Mouse (Mus musculus): ENCODE measurements around the gene Uox. TPM values are rescaled to one million over a fixed set of nuclear protein-coding genes. Genes with fewer than 3 reads are reported as not detected.
A peak's percentile ranks its signal among the peaks of the same experiment; 100 is the strongest.

The Uox gene
- polyA plus RNA-seq, 1 experiment from 2014 or later, result not detected

GRCm38 (mm10) chr3:146596864-146597263 lies 26.6 kb downstream of the Uox start:
- Histone ChIP-seq H3K9me3 (ENCODE audit: low read depth, low read length) (no peaks in the 10 kb centered on the region), H3K4me1 (ENCODE audit: insufficient read depth) (no peaks in the 10 kb centered on the region), H3K27me3 (ENCODE audit: insufficient read depth, low read length) (no peaks in the 10 kb centered on the region), H3K4me2 (no peak overlapping the region), H3K36me3 (ENCODE audit: insufficient read depth) (no peaks in the 10 kb centered on the region), H3K4me3 (ENCODE audit: low read depth, low read length) (no peak overlapping the region), H3K9ac (no peak overlapping the region), H3K27ac (ENCODE audit: low read depth) (no peak overlapping the region)
- DNase-seq (no peak), ATAC-seq (ENCODE audit: insufficient read depth) (no peak)
- 86% methylated on average over 7 of the region's 7 CpGs for WGBS
- TF ChIP-seq CTCF (IDR thresholded peaks at IDR 0.05; ENCODE audit: low read depth), result no peak

GRCm38 (mm10) chr3:146598411-146598810 lies 28.2 kb downstream of the Uox start:
- 41% methylated on average over 6 of the region's 6 CpGs for WGBS
- no peak overlapping the region; the same call in 1 of the 2 replicates for H3K4me2 ChIP-seq
- no peak overlapping the region for H3K27ac ChIP-seq (ENCODE audit: low read depth)
- no peak for TF ChIP-seq CTCF (IDR thresholded peaks at IDR 0.05; ENCODE audit: low read depth)
- H3K36me3 ChIP-seq (ENCODE audit: insufficient read depth), result no peaks in the 10 kb centered on the region
- no peaks in the 10 kb centered on the region for H3K27me3 ChIP-seq (ENCODE audit: insufficient read depth, low read length)
- no peaks in the 10 kb centered on the region for H3K4me1 ChIP-seq (ENCODE audit: insufficient read depth)
- DNase-seq, result peak; percentile 39
- no peak overlapping the region for H3K4me3 ChIP-seq (ENCODE audit: low read depth, low read length)
- no peak for ATAC-seq (ENCODE audit: insufficient read depth)
- no peaks in the 10 kb centered on the region for H3K9me3 ChIP-seq (ENCODE audit: low read depth, low read length)
- H3K9ac ChIP-seq, result no peak overlapping the region

DNA sequence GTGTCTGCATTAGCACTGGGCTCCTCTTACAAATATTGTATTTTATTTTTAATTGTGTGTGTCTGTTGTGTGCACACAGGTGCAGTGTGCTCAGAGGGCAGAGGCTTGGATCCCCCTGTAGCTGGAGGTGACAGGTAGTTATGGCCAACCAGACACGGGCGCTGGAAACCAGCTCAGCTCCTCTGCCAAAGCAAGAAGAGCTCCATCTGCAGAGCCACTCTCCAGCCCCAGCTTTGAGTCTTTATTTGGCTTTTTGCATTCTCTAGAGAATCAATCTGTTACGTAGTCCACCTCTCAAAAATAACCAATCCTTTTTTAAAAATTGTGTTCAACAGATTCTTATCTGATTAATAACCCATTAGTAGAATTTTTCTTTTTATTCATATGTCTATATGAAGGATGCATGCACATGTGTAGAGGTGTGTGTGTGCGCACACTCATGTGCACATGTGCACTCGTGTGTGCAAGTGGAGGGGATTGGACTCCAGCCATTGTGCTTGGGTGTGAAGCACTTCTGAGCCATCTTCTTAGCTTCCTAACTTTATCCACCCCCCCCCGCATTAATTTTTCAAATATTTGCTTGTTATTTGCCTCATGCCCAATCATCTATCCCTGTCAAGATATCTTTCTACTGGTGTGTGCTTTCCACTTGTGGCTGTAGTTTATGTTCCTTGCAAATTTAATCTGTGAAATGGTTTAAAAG lies 29.1 kb downstream of the Uox start:
- Histone ChIP-seq H3K9ac (no peak overlapping the region), H3K27me3 (ENCODE audit: insufficient read depth, low read length) (no peaks in the 10 kb centered on the region), H3K36me3 (ENCODE audit: insufficient read depth) (no peaks in the 10 kb centered on the region), H3K4me1 (ENCODE audit: insufficient read depth) (no peaks in the 10 kb centered on the region), H3K9me3 (ENCODE audit: low read depth, low read length) (no peaks in the 10 kb centered on the region), H3K4me3 (ENCODE audit: low read depth, low read length) (no peak overlapping the region), H3K27ac (ENCODE audit: low read depth) (no peak overlapping the region), H3K4me2 (no peak overlapping the region)
- 78% methylated on average over 6 of the region's 6 CpGs for WGBS
- DNase-seq, result no peak
- TF ChIP-seq CTCF (IDR thresholded peaks at IDR 0.05; ENCODE audit: low read depth), result no peak
- ATAC-seq (ENCODE audit: insufficient read depth), result no peak

DNA sequence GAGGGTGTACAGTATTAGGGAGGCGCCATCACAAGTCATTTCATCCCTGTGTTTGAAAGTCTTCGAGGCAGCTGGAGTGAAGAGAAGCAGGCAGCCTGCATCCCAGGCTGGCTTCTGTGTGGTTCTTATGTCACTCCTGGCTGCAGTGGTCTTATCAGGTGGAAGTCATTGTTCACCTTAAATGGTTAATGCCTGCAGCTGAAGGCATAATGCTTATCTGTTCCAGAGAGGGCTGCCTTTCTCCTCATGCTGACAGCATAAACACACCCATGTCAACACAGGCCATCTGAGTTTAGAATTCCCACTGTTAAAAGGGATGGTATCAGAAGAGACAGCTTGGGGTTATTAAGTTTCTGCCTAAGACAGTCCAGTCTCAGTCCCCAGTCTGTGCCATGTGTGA lies 31.0 kb downstream of the Uox start:
- TF ChIP-seq CTCF (IDR thresholded peaks at IDR 0.05; ENCODE audit: low read depth), result no peak
- H3K36me3 ChIP-seq (ENCODE audit: insufficient read depth), result no peaks in the 10 kb centered on the region
- H3K27ac ChIP-seq (ENCODE audit: low read depth), result no peak overlapping the region
- no peak overlapping the region for H3K9ac ChIP-seq
- no peak overlapping the region for H3K4me2 ChIP-seq
- no peaks in the 10 kb centered on the region for H3K27me3 ChIP-seq (ENCODE audit: insufficient read depth, low read length)
- no peaks in the 10 kb centered on the region for H3K9me3 ChIP-seq (ENCODE audit: low read depth, low read length)
- ATAC-seq (ENCODE audit: insufficient read depth) (no peak), DNase-seq (no peak)
- H3K4me3 ChIP-seq (ENCODE audit: low read depth, low read length), result no peak overlapping the region
- WGBS, result 57% methylated on average over 2 of the region's 2 CpGs
- H3K4me1 ChIP-seq (ENCODE audit: insufficient read depth), result no peaks in the 10 kb centered on the region

DNA sequence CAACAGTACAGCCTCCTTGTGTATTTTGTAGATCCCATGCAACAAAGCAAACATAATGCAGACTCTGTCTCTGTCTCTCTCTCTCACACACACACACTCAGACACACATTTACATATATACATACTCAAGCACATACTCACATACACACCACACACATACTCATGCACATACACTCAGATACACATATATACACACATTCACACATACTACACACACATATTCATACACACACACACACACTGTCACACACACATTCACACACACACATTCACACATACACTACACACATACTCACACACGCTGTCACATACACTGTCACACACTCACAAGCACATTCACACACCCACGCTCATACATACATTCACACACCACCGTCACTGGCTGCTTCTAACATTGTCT lies 32.3 kb downstream of the Uox start:
- Histone ChIP-seq H3K4me3 (ENCODE audit: low read depth, low read length) (no peak overlapping the region), H3K36me3 (ENCODE audit: insufficient read depth) (no peaks in the 10 kb centered on the region), H3K9me3 (ENCODE audit: low read depth, low read length) (no peaks in the 10 kb centered on the region), H3K4me1 (ENCODE audit: insufficient read depth) (no peaks in the 10 kb centered on the region), H3K27me3 (ENCODE audit: insufficient read depth, low read length) (no peaks in the 10 kb centered on the region), H3K9ac (no peak overlapping the region), H3K4me2 (no peak overlapping the region), H3K27ac (ENCODE audit: low read depth) (no peak overlapping the region)
- 68% methylated on average over 3 of the region's 3 CpGs for WGBS
- ATAC-seq (ENCODE audit: insufficient read depth) (no peak), DNase-seq (no peak)
- no peak for TF ChIP-seq CTCF (IDR thresholded peaks at IDR 0.05; ENCODE audit: low read depth)

DNA sequence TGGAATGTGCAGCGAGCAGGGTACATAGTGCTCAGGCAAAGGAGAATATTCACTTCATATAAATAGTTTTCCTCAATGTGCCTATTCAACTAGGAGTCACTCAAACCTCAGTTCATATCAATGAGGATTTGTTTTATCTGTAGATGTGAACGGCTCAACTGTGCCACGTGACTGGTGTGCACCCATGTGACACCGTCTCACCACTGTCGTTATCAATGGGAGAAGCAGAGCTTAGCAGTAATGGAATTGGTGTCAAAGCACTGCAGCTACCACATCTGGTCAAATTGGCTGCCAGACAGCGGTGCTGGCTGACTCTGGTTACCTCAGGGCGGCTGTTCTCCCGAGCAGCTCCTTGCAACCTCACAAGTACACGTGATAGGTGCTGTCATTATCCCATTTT lies 34.4 kb downstream of the Uox start:
- Histone ChIP-seq H3K4me3 (ENCODE audit: low read depth, low read length) (no peak overlapping the region), H3K4me2 (no peak overlapping the region), H3K9ac (no peak overlapping the region), H3K9me3 (ENCODE audit: low read depth, low read length) (no peaks in the 10 kb centered on the region), H3K36me3 (ENCODE audit: insufficient read depth) (no peaks in the 10 kb centered on the region), H3K27ac (ENCODE audit: low read depth) (no peak overlapping the region), H3K4me1 (ENCODE audit: insufficient read depth) (no peaks in the 10 kb centered on the region), H3K27me3 (ENCODE audit: insufficient read depth, low read length) (no peaks in the 10 kb centered on the region)
- TF ChIP-seq CTCF (IDR thresholded peaks at IDR 0.05; ENCODE audit: low read depth), result no peak
- DNase-seq (no peak), ATAC-seq (ENCODE audit: insufficient read depth) (no peak)
- WGBS, result 67% methylated on average over 9 of the region's 9 CpGs

- Histone ChIP-seq H3K4me3 (ENCODE audit: low read depth, low read length) (no peak overlapping the region), H3K4me2 (no peak overlapping the region), H3K36me3 (ENCODE audit: insufficient read depth) (no peaks in the 10 kb centered on the region), H3K4me1 (ENCODE audit: insufficient read depth) (no peaks in the 10 kb centered on the region), H3K27me3 (ENCODE audit: insufficient read depth, low read length) (no peaks in the 10 kb centered on the region), H3K9me3 (ENCODE audit: low read depth, low read length) (no peaks in the 10 kb centered on the region), H3K9ac (no peak overlapping the region), H3K27ac (ENCODE audit: low read depth) (no peak overlapping the region)
- TF ChIP-seq CTCF (IDR thresholded peaks at IDR 0.05; ENCODE audit: low read depth), result no peak
- 20% methylated on average over 1 of the region's 1 CpGs for WGBS
- no peak for DNase-seq
- ATAC-seq (ENCODE audit: insufficient read depth), result no peak
Measured at GRCm38 (mm10) chr3:146607368-146607767, 37.1 kb downstream of the Uox start.

Data from lung, embryonic 14.5 days (tissue).